Mouse (Mus musculus) thymus, postnatal 4 days (tissue): Measurements from ENCODE around the gene Aco2.

ENCODE experiments used
- DNase-seq: peaks from one replicate; pipeline ENCODE4 v3.0.0; 2021

Aco2 gene

DNA sequence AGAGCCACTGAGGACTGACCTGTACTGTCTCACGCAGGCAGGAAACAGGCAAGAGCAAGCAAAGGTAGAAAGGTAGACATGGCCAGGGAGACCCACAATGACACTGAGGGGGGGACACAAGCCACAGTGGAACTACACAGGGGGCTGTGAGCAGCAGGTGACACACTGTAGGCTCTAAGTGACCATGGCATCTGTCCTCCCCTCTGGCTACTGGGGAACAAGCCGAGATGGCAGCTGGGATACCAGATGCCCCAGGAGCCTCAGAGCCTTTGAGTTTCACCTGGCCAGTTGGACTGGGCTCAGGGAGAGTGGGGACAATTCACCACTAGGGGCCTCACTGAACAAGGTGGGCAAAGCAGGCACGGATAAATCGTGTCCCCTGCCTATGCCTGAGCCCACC lies 80.2 kb downstream of the Aco2 start:
- no peak for DNase-seq

DNA sequence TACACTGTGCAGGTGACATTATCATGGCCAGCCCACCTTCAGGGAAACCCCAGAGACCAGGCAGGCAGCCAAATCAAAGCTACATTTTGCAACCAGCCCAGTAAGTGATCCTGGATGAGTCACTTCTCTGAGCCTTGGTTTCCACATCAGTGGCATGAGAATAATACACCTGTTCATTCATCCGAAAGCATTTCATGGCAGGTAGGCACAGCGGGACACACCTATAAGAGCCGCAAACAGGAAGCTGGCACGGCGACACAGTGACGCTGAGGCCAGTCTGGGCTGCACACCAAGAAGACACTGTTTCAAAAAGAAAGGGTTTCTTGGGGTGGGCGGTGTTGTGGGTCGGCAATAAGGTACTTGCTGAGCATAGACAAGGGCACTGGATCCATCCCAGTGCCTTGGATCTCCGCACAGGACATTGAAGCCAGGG lies 82.1 kb downstream of the Aco2 start:
- no peak for DNase-seq

DNA sequence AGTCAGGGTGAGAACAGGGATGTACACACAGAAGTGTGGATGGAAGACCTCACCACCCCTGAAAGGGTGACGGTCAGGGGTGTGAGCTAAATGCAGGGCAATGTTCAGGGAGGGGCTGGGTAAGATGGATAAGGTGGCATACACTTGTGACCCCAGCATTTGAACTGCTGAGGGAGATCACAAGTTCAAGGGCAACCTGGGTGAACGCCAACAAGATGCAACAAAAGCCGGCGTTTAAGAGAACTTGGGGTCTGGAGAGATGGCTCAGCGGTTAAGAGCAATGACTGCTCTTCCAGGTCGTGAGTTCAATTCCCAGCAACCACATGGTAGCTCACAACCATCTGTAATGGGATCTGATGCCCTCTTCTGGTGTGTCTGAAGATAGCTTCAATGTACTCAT lies 82.6 kb downstream of the Aco2 start:
- no peak for DNase-seq

DNA sequence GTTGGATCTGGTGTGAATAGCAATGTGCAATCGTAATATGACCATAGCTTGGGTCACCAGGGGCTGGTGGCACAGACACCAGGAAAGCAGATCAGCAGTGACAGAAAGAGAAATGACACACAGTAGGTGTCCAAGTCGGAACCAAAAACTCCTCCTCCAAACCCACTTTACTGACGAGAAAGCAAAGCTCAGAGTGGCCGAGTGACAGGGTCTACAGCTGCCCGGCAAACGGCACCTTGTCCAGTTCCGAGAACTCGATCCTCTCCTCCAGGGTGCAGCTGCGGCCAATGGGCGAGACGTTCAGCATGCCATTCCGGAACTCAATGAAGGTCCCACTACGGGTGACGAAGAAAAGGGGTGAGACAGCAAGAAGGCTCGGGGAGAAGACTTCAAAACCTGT lies 83.3 kb downstream of the Aco2 start:
- no peak for DNase-seq

DNA sequence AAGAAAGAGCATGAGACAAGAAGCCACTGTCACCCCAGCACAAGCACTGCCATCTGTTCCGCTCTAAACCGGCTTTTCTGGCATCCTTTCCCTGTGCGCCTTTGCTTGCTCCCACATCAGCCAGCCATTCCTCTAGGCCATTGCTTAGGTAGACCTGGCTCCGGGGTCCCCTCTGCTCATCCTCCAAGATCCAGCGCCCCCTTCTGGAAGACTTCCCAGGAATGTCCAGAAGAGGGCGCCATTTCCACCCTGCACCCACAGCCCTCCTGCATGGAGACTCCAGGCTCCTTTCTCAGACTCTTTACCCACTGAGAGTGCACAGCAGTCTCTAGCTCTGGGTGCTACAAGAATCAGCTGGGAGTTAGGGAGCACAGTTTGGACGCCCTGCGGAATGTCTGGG lies 84.3 kb downstream of the Aco2 start:
- peak; percentile 83 for DNase-seq

DNA sequence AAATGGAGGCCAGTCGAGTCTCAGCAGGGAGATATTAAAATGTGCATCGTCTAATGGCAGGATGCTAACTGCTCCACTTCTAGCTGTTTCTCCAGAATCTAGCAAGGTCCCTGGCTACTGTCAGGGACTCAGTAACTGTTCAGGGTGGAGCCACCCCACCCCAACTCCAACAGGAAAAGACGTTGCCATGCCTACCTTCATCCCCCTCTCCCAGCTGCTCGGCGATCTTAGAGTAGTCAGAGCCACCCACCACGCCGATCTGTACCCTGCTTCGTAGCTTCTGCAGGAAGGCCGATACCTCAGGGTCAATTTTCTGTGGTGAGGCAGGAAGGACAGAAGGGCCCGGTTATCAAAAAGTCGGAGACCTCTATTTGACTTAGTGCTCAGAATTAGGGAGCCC lies 85.5 kb downstream of the Aco2 start:
- DNase-seq, result no peak

DNA sequence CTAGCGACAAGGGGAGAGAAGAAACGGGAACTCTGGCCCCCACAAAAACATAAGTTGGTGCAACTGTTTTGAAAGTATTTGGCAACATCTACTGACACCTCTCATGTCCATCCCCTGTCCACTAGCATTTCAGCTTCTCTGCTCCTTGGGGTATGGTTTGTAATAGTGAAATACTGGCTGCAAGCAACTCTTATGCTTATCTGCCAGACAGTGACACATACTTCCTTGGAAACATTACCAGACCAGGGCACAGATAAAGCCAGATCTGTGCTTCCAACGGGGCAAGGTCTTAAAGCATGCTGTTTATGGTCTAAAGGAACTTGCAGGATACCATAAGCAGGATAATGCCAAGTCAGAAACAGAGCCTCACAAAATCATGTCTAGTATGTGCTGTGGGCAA lies 86.8 kb downstream of the Aco2 start:
- no peak for DNase-seq

DNA sequence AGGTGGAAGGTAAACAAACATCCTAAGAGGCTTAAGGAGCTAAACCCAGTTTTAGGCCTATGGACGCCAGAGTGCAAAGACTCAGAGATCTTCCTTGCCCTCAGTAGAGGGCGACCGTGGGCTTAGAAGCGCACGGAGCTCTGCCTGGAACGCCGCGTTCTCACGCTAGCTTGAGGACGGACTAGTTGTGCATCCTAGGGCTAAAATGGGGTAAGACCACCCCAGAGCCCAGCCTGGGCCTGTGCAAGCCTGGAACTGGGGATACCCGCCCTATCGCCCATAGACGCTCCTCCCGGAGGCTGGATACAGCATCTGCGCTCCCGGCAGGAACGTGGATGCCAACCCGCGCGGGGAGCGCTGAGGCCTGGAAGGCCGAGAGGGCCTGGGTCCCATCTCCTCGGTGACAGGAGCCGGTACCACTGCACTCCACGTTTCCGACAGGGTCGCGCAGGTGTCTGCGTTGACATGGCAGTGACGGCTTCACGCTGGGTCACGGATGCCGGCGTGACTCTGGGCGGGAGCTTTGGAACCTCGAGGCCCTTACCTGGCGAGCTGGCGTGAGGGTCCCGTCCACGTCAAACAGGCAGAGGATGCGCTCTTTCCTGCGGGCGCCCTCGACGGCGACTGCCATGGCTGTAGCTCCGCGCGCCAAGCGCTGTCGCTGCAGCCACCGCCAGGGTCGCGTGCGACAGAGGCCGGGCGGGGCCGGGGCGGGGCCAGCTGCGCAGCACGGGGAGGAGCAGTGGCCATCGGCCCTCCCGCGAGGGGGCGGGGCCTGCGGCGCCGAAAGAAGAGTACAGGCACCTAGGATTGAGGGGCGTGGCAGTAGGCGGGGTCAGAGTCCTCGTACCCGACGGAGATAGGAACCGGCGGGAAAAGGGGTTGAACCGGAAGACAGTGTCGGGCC lies 88.3 kb downstream of the Aco2 start, which contains the start of gene Pmm1:
Gene Pmm1, minus strand, starts transcription at position 760 of the 907 bp plus-strand sequence.
- DNase-seq, result peak; percentile 100

DNA sequence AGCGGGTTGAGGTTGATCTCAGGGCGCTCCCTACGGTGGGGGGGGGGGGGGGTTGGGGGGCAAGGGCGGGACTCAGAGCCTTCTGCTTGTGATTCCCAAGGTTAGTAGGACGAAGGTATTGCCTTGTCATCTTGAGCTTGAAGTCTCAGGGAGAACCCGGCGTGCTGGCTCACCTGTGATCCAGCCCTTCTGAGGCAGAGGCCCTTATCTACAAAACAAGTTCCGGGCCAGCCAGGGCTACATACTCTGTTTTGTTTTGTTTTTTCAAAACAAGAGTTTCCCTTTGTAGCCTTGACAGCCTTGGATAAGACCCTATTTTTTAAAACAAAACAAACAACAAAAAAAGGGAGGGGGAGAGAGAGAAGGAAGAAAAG lies 89.0 kb downstream of the Aco2 start:
- no peak for DNase-seq

DNA sequence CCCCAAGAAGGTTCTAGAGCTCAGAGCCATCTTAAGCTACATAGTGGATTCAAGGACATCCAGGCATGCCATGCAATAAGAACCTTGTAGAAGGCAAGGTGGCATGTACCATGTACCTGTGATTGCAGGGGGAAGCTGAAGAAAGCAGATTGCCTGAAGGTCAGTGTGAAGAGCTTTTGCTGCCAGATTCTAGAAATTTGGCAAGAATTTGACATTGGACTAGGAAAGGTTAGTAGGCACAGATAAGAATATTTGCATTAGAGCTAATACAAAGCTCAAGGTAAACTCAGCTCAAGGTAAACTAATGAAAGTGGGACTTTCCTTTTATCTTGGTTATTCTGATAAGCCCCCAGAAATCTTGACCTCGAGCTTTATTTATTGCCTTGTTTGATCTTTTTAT lies 92.2 kb downstream of the Aco2 start:
- DNase-seq, result no peak
